Mouse (Mus musculus) CH12.LX (cell line): ENCODE data around the gene Gm44579. TPM values are rescaled to one million over a fixed set of nuclear protein-coding genes. Genes with fewer than 3 reads are reported as not detected.

ENCODE experiments used
- DNase-seq: peaks from one replicate; pipeline ENCODE4 v3.0.0-alpha.2; 2013; ENCODE audit errors: extremely low read depth
- H3K27ac ChIP-seq: 2 replicates; pipeline ENCODE4 v1.5.1; 2012; ENCODE audit warnings: low read depth, mild to moderate bottlenecking, control low read depth, moderate library complexity; ENCODE audit not compliant: insufficient read depth
- H3K27me3 ChIP-seq: replicated peaks from 2 replicates; pipeline ENCODE3; 2012; ENCODE audit warnings: inconsistent platforms
- H3K36me3 ChIP-seq, 2 experiments: replicated peaks in 1 of 2; 2 replicates each; pipeline versions ENCODE3 to v1.6.1; 2012; ENCODE audit warnings: inconsistent platforms in 1 of 2, low read length in 1 of 2, mild to moderate bottlenecking in 1 of 2, mixed read lengths in 1 of 2, moderate library complexity in 1 of 2; ENCODE audit not compliant: control insufficient read depth in 1 of 2, insufficient read depth in 1 of 2
- H3K4me1 ChIP-seq, 2 experiments: 2 replicates each; pipeline ENCODE4 v1.6.1; 2012; ENCODE audit warnings: inconsistent platforms in 1 of 2, moderate library complexity in 1 of 2; ENCODE audit not compliant: insufficient read depth in 2 of 2, control insufficient read depth in 1 of 2
- H3K4me2 ChIP-seq: 2 replicates; pipeline ENCODE4 v1.6.1; 2012; ENCODE audit warnings: low read depth, mild to moderate bottlenecking, control low read depth; ENCODE audit not compliant: poor library complexity, insufficient read depth, severe bottlenecking
- H3K4me3 ChIP-seq, 3 experiments: fragments of 150-350 bp in 1 of 3; sonication (generic) in 1 of 3; replicated peaks in 1 of 3; 2 replicates each; pipeline versions ENCODE3 to v1.5.1; 2011 to 2012; ENCODE audit warnings: low read depth in 2 of 3, low read length in 2 of 3, mild to moderate bottlenecking in 2 of 3, moderate library complexity in 2 of 3, control low read depth in 1 of 3, improper control_type of control experiment in 1 of 3, inconsistent platforms in 1 of 3, mixed read lengths in 1 of 3; ENCODE audit not compliant: poor library complexity in 1 of 3
- H3K79me2 ChIP-seq: replicated peaks from 2 replicates; pipeline ENCODE4 v1.6.1; 2012; ENCODE audit warnings: mild to moderate bottlenecking, moderate library complexity; ENCODE audit not compliant: control insufficient read depth, poor library complexity, insufficient read depth, severe bottlenecking; ENCODE audit errors: extremely low read depth
- H3K9ac ChIP-seq: 2 replicates; pipeline ENCODE4 v1.6.1; 2012; ENCODE audit warnings: low read depth, mild to moderate bottlenecking, control low read depth, moderate library complexity; ENCODE audit not compliant: insufficient read depth
- H3K9me3 ChIP-seq: replicated peaks from 2 replicates; pipeline ENCODE3; 2012; ENCODE audit warnings: low read length, inconsistent platforms, mixed read lengths
- CHD2 ChIP-seq: IDR thresholded peaks from 2 replicates; pipeline ENCODE4 v1.6.1; 2011; ENCODE audit warnings: low read length, improper control_type of control experiment
- CTCF ChIP-seq, 2 experiments: IDR thresholded peaks in 1 of 2; conservative IDR thresholded peaks in 1 of 2; 2 replicates each; pipeline ENCODE4 v1.5.1; 2011 to 2012; ENCODE audit warnings: low read depth in 2 of 2, low read length in 2 of 2, improper control_type of control experiment in 1 of 2, inconsistent platforms in 1 of 2, mild to moderate bottlenecking in 1 of 2, moderate library complexity in 1 of 2
- ETS1 ChIP-seq: conservative IDR thresholded peaks from 2 replicates; pipeline ENCODE4 v1.6.1; 2012; ENCODE audit warnings: low read depth, mild to moderate bottlenecking, inconsistent platforms, low read length, improper control_type of control experiment, moderate library complexity
- HCFC1 ChIP-seq: IDR thresholded peaks from 2 replicates; pipeline ENCODE4 v1.6.1; 2012; ENCODE audit warnings: low read depth, mild to moderate bottlenecking, inconsistent platforms, low read length, improper control_type of control experiment
- IRF4 ChIP-seq: IDR thresholded peaks from 2 replicates; pipeline ENCODE4 v1.6.1; 2014; ENCODE audit warnings: low read depth, mild to moderate bottlenecking, inconsistent platforms, low read length, improper control_type of control experiment
- MAFK ChIP-seq: IDR thresholded peaks from 2 replicates; pipeline ENCODE4 v1.6.1; 2011; ENCODE audit warnings: low read length, improper control_type of control experiment; ENCODE audit not compliant: insufficient replicate concordance
- MAX ChIP-seq: IDR thresholded peaks from 2 replicates; pipeline ENCODE4 v1.6.1; 2011; ENCODE audit warnings: low read length, improper control_type of control experiment
- MEF2A ChIP-seq: IDR thresholded peaks from 2 replicates; pipeline ENCODE4 v1.6.1; 2014; ENCODE audit warnings: low read depth, mild to moderate bottlenecking, inconsistent platforms, low read length, improper control_type of control experiment, borderline replicate concordance
- MXI1 ChIP-seq: IDR thresholded peaks from 2 replicates; pipeline ENCODE4 v1.6.1; 2011; ENCODE audit warnings: mild to moderate bottlenecking, low read depth, low read length, improper control_type of control experiment
- MYC ChIP-seq: IDR thresholded peaks from 2 replicates; pipeline ENCODE4 v1.6.1; 2011; ENCODE audit warnings: low read depth, mild to moderate bottlenecking, improper control_type of control experiment, low read length
- NELFE ChIP-seq: IDR thresholded peaks from 2 replicates; pipeline ENCODE4 v1.6.1; 2011; ENCODE audit warnings: low read depth, low read length, improper control_type of control experiment
- POLR2A ChIP-seq: IDR thresholded peaks from 2 replicates; pipeline ENCODE4 v1.6.1; 2011; ENCODE audit warnings: low read depth, mild to moderate bottlenecking, improper control_type of control experiment, low read length
- RAD21 ChIP-seq: IDR thresholded peaks from 2 replicates; pipeline ENCODE4 v1.6.1; 2011; ENCODE audit warnings: low read depth, mild to moderate bottlenecking, low read length, improper control_type of control experiment, moderate library complexity
- RCOR1 ChIP-seq: conservative IDR thresholded peaks from 2 replicates; pipeline ENCODE4 v1.6.1; 2012; ENCODE audit warnings: low read depth, mild to moderate bottlenecking, inconsistent platforms, low read length, improper control_type of control experiment
- SIN3A ChIP-seq: IDR thresholded peaks from 2 replicates; pipeline ENCODE4 v1.6.1; 2012; ENCODE audit warnings: low read length, improper control_type of control experiment, inconsistent platforms
- SMC3 ChIP-seq: IDR thresholded peaks from 2 replicates; pipeline ENCODE4 v1.6.1; 2011; ENCODE audit warnings: low read depth, low read length, improper control_type of control experiment
- TBP ChIP-seq: conservative IDR thresholded peaks from 2 replicates; pipeline ENCODE4 v1.6.1; 2011; ENCODE audit warnings: low read depth, low read length, improper control_type of control experiment
- TCF12 ChIP-seq: IDR thresholded peaks from 2 replicates; pipeline ENCODE4 v1.6.1; 2014; ENCODE audit warnings: low read depth, mild to moderate bottlenecking, inconsistent platforms, low read length, improper control_type of control experiment
- ZC3H11A ChIP-seq: IDR thresholded peaks from 2 replicates; pipeline ENCODE4 v1.6.1; 2012; ENCODE audit warnings: low read depth, mild to moderate bottlenecking, inconsistent platforms, low read length, improper control_type of control experiment
- ZNF384 ChIP-seq: IDR thresholded peaks from 2 replicates; pipeline ENCODE4 v1.6.1; 2012; ENCODE audit warnings: low read depth, low read length, improper control_type of control experiment, inconsistent platforms
- dilution Hi-C: fragments of 300-500 bp; cut with MboI; formaldehyde crosslinking; loops from 2 replicates; pipeline ENCODE4 v1.14.3; 2020; ENCODE audit warnings: low sequenced_read_pairs; ENCODE audit not compliant: extremely low pct_unique_long_range_greater_than_20kb, extremely low pct_ligation_motif_present
- in situ Hi-C: fragments of 300-500 bp; cut with MboI; formaldehyde crosslinking; loops from 3 replicates; pipeline ENCODE4 v1.14.3; 2019; ENCODE audit warnings: low sequenced_read_pairs, low pct_ligation_motif_present, low pct_unique_long_range_greater_than_20kb, mixed read lengths
- polyA plus RNA-seq: library from polyadenylated mRNA; unstranded; fragments of >175 nt; gene quantifications from 2 replicates; pipeline ENCODE4 v1.2.1, GENCODE M21; 2012; ENCODE audit warnings: low read depth; ENCODE audit not compliant: insufficient read length
- total RNA-seq, 2 experiments: library from RNA; depleted of rRNA; stranded (reverse); fragments of 300-350 nt in 1 of 2; fragments of >200 nt in 1 of 2; gene quantifications; 2 replicates each; pipeline ENCODE4 v1.2.3; 2012 to 2014

The Gm44579 gene
- total and polyA plus RNA-seq, 3 experiments = not detected

DNA sequence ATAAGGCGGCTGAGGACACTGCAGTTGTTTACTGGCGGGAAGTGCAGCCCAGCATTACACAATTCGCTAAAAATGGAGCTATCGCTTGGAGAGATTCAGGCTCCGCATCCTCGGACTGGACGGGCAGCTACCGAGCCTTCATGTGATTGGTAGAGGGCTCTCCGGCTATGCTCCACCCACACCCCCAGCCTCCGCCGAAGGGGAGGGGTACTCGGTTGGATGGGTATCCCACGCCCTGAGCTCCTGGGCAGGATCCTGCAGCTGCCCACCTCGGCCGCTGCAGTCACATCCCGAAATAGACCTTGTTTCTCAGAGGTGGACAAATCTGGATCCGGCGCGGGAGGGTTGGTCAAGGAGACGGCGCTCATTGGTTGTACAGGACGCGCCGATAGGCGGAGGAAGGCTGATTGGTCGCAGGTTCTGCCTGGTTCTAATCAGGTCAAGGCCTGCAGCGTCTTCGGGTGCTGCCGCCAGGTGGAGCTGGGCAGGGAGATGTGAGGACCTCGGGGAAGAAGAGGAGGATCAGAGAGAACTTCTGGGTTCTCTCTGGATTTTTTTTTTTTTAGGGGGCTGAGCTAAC lies 39.6 kb downstream of the Gm44579 start:
- dilution Hi-C loops (no loop called here), in situ Hi-C loops (loop anchor here (10.0 kb wide), 3 partner anchors 204 to 324 kb away; partner anchors contain the start of gene Olfr283)
- H3K27ac ChIP-seq = no peak overlapping the region
- H3K27me3 ChIP-seq = peaks cover 88% of the 10 kb centered on the region
- no peaks in the 10 kb centered on the region for H3K36me3 ChIP-seq
- TF ChIP-seq MEF2A = peak; percentile 80
- TF ChIP-seq ZC3H11A = peak; percentile 31
- TF ChIP-seq SIN3A = peak; percentile 43; the same call in 1 of the 2 replicates
- peak; percentile 54; the same call in 1 of the 2 replicates for TF ChIP-seq TCF12
- TF ChIP-seq NELFE = peak; percentile 41; the same call in 1 of the 2 replicates
- peak; percentile 41; the same call in 1 of the 2 replicates for TF ChIP-seq POLR2A
- no peak for TF ChIP-seq ETS1
- peak; percentile 57; the same call in 1 of the 2 replicates for TF ChIP-seq CHD2
- peak; percentile 90 for TF ChIP-seq ZNF384
- TF ChIP-seq HCFC1 = no peak
- TF ChIP-seq RAD21 = peak; percentile 74
- TF ChIP-seq MXI1 = peak; percentile 45; the same call in 1 of the 2 replicates
- peak; percentile 98 for TF ChIP-seq SMC3
- peak; percentile 35 to 96; a peak in 3 of 4 replicates for TF ChIP-seq CTCF (conservative IDR thresholded peaks at IDR 0.05 in 1 of 2, IDR thresholded peaks at IDR 0.05 in 1 of 2; ENCODE audit: low read depth in 2 of 2, low read length in 2 of 2)
- TF ChIP-seq TBP = 0 out of 2 replicates have a peak, but pooled peaks have one; percentile 56
- TF ChIP-seq RCOR1 = no peak
- TF ChIP-seq MYC = peak; percentile 45; the same call in 1 of the 2 replicates
- TF ChIP-seq MAX = peak; percentile 65; the same call in 1 of the 2 replicates
- TF ChIP-seq MAFK = no peak
- TF ChIP-seq IRF4 = peak; percentile 42; the same call in 1 of the 2 replicates
- DNase-seq = peak; percentile 96
- no peaks in the 10 kb centered on the region for H3K9me3 ChIP-seq
- no peaks in the 10 kb centered on the region for H3K79me2 ChIP-seq
- H3K9ac ChIP-seq = peak overlapping the region; percentile 4; the same call in 1 of the 2 replicates
- H3K4me2 ChIP-seq = peak overlapping the region; percentile 88
- H3K4me3 ChIP-seq = peak overlapping the region; percentile 58 to 59 (median 59)
- H3K4me1 ChIP-seq = peaks cover 0 to 19% of the 10 kb centered on the region in 2 experiments; a peak in 2 of 4 replicates
